Mouse (Mus musculus): ENCODE data around the gene Gabbr2. TPM values are rescaled to one million over a fixed set of nuclear protein-coding genes. Genes with fewer than 3 reads are reported as not detected.

Gabbr2 gene
- total and polyA plus RNA-seq, 3 experiments, result not detected

DNA sequence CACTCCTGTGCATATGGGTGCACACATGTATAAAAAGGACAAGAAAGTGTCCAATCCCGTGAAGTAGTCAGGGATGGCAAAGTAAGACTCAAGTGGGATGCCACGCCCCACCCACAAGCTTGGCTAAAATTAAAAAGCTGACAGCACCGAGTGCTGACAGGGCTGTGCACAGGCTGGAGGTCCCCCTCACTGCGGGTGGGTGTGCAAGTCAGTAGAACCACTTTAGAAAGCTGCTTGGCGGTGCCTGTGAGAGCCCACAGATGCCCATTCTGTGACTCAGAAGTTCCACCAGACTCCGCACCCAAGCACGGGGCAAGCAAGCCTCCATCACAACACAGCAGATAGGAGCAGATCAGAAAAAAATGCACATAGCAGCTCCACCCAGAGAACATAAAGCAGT, 197.1 kb downstream of the Gabbr2 start:
- H3K79me2 ChIP-seq (replicated peaks; ENCODE audit: control insufficient read depth, extremely low read depth, insufficient read depth, poor library complexity, severe bottlenecking), result no peaks in the 10 kb centered on the region
- no peak overlapping the region for H3K27ac ChIP-seq (ENCODE audit: insufficient read depth, low read depth)
- TF ChIP-seq CTCF (conservative IDR thresholded peaks at IDR 0.05 in 1 of 2, IDR thresholded peaks at IDR 0.05 in 1 of 2; ENCODE audit: low read depth in 2 of 2, low read length in 2 of 2), result no peak
- TF ChIP-seq SMC3 (IDR thresholded peaks at IDR 0.05; ENCODE audit: low read depth, low read length), result no peak
- no peaks in the 10 kb centered on the region for H3K9me3 ChIP-seq (replicated peaks; ENCODE audit: low read length)
- dilution Hi-C loops (cut with MboI; ENCODE audit: extremely low pct_ligation_motif_present, extremely low pct_unique_long_range_greater_than_20kb, low sequenced_read_pairs) (no loop called here), in situ Hi-C loops (cut with MboI; ENCODE audit: low pct_ligation_motif_present, low pct_unique_long_range_greater_than_20kb, low sequenced_read_pairs) (no loop called here)
- no peak for DNase-seq (ENCODE audit: extremely low read depth)
- H3K9ac ChIP-seq (ENCODE audit: insufficient read depth, low read depth), result no peak overlapping the region
- no peaks in the 10 kb centered on the region for H3K36me3 ChIP-seq (replicated peaks in 1 of 2; ENCODE audit: control insufficient read depth in 1 of 2, insufficient read depth in 1 of 2, low read length in 1 of 2)
- no peaks in the 10 kb centered on the region for H3K27me3 ChIP-seq (replicated peaks)
- no peak overlapping the region for H3K4me2 ChIP-seq (ENCODE audit: insufficient read depth, low read depth, poor library complexity, severe bottlenecking)
- peaks cover 6 to 34% of the 10 kb centered on the region in 2 experiments for H3K4me1 ChIP-seq (ENCODE audit: control insufficient read depth in 1 of 2, insufficient read depth in 2 of 2)
- H3K4me3 ChIP-seq (replicated peaks in 1 of 3; ENCODE audit: low read depth in 2 of 3, low read length in 2 of 3, poor library complexity in 1 of 3), result no peak overlapping the region

DNA sequence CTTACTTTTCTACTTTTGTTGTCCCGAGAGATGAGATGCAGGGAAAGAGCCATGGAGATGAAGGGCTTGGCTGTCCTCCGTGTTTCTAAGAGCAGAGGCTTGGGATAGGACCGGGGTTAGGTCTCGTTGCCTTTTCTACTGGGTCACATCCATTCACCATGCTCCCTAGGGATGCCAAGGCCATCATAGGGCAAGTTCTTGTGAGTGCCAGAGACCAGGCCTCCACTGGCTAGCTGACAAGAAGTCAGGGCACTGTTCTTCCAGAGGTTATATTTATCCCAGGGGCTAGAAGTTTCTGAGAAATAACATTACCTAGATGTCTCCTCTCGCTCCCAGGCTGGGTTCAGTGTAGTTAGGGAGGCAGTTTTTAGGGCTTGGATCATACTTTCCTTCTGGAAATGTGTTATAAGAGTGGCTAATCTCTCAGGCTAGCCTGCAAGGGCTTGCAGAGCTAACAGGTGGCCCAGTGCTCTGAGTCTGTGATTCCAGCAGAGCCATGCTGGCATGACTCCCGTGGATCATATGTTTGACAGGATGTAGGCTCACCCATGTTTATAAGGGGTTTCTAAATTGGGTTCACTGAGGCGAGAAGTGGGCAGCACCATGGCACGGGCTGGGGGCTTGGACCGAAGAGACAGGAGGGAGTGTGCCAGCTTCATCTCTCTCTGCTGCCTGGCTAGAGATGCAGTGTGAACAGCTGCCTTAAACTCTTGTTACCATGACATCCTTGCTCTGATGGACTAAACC, 199.2 kb downstream of the Gabbr2 start:
- no peak for DNase-seq (ENCODE audit: extremely low read depth)
- no peaks in the 10 kb centered on the region for H3K9me3 ChIP-seq (replicated peaks; ENCODE audit: low read length)
- H3K4me2 ChIP-seq (ENCODE audit: insufficient read depth, low read depth, poor library complexity, severe bottlenecking), result no peak overlapping the region
- H3K9ac ChIP-seq (ENCODE audit: insufficient read depth, low read depth), result no peak overlapping the region
- no peak overlapping the region for H3K27ac ChIP-seq (ENCODE audit: insufficient read depth, low read depth)
- in situ Hi-C loops (cut with MboI; ENCODE audit: low pct_ligation_motif_present, low pct_unique_long_range_greater_than_20kb, low sequenced_read_pairs), result no loop called here
- no peaks in the 10 kb centered on the region for H3K36me3 ChIP-seq (replicated peaks in 1 of 2; ENCODE audit: control insufficient read depth in 1 of 2, insufficient read depth in 1 of 2, low read length in 1 of 2)
- dilution Hi-C loops (cut with MboI; ENCODE audit: extremely low pct_ligation_motif_present, extremely low pct_unique_long_range_greater_than_20kb, low sequenced_read_pairs), result no loop called here
- no peaks in the 10 kb centered on the region for H3K27me3 ChIP-seq (replicated peaks)
- H3K4me3 ChIP-seq (replicated peaks in 1 of 3; ENCODE audit: low read depth in 2 of 3, low read length in 2 of 3, poor library complexity in 1 of 3), result no peak overlapping the region
- no peaks in the 10 kb centered on the region for H3K79me2 ChIP-seq (replicated peaks; ENCODE audit: control insufficient read depth, extremely low read depth, insufficient read depth, poor library complexity, severe bottlenecking)
- H3K4me1 ChIP-seq (ENCODE audit: control insufficient read depth in 1 of 2, insufficient read depth in 2 of 2), result peaks cover 8 to 41% of the 10 kb centered on the region in 2 experiments
- TF ChIP-seq MXI1 (IDR thresholded peaks at IDR 0.05; ENCODE audit: low read depth, low read length) (no peak), CHD2 (IDR thresholded peaks at IDR 0.05; ENCODE audit: low read length) (no peak), SMC3 (IDR thresholded peaks at IDR 0.05; ENCODE audit: low read depth, low read length) (no peak), EP300 (IDR thresholded peaks at IDR 0.05; ENCODE audit: low read length) (no peak), USF1 (IDR thresholded peaks at IDR 0.05; ENCODE audit: low read depth, low read length) (no peak), PAX5 (IDR thresholded peaks at IDR 0.05; ENCODE audit: low read length) (no peak), ZC3H11A (IDR thresholded peaks at IDR 0.05; ENCODE audit: low read depth, low read length) (no peak), MAZ (IDR thresholded peaks at IDR 0.05; ENCODE audit: low read depth, low read length) (no peak), SIN3A (IDR thresholded peaks at IDR 0.05; ENCODE audit: low read length) (no peak), ZKSCAN1 (IDR thresholded peaks at IDR 0.05; ENCODE audit: borderline replicate concordance, low read depth, low read length) (no peak), IRF4 (IDR thresholded peaks at IDR 0.05; ENCODE audit: low read depth, low read length) (no peak), RAD21 (IDR thresholded peaks at IDR 0.05; ENCODE audit: low read depth, low read length) (no peak), BHLHE40 (IDR thresholded peaks at IDR 0.05; ENCODE audit: low read depth, low read length) (no peak), POLR2AphosphoS2 (IDR thresholded peaks at IDR 0.05; ENCODE audit: low read depth, low read length) (no peak), ELF1 (IDR thresholded peaks at IDR 0.05; ENCODE audit: low read depth, low read length) (no peak), CTCF (conservative IDR thresholded peaks at IDR 0.05 in 1 of 2, IDR thresholded peaks at IDR 0.05 in 1 of 2; ENCODE audit: low read depth in 2 of 2, low read length in 2 of 2) (no peak), NRF1 (IDR thresholded peaks at IDR 0.05; ENCODE audit: low read depth, low read length) (no peak)
